Mouse (Mus musculus) cortical plate, adult 2 months (tissue): ENCODE measurements around the gene Sufu. TPM values are rescaled to one million over a fixed set of nuclear protein-coding genes. Genes with fewer than 3 reads are reported as not detected.

ENCODE experiments used
- H3K27ac ChIP-seq: fragments of 200-500 bp; 2 replicates; pipeline ENCODE4 v1.5.1; 2012; ENCODE audit warnings: low read length, control low read depth, inconsistent platforms; ENCODE audit not compliant: insufficient read depth
- H3K4me1 ChIP-seq: fragments of 200-500 bp; 2 replicates; pipeline ENCODE4 v1.6.1; 2011; ENCODE audit warnings: low read length; ENCODE audit not compliant: control insufficient read depth, insufficient read depth
- H3K4me3 ChIP-seq: fragments of 200-500 bp; 2 replicates; pipeline ENCODE4 v1.5.1; 2011; ENCODE audit warnings: mild to moderate bottlenecking, low read length, control low read depth; ENCODE audit not compliant: insufficient read depth
- CTCF ChIP-seq: fragments of 200-500 bp; IDR thresholded peaks from 2 replicates; pipeline ENCODE4 v1.5.1; 2011; ENCODE audit warnings: mild to moderate bottlenecking, control low read depth, low read length; ENCODE audit not compliant: insufficient read depth; ENCODE audit errors: extremely low read depth
- POLR2A ChIP-seq: fragments of 200-500 bp; IDR thresholded peaks from 2 replicates; pipeline ENCODE4 v1.6.1; 2011; ENCODE audit warnings: mild to moderate bottlenecking, low read length, control low read depth; ENCODE audit not compliant: insufficient read depth; ENCODE audit errors: extremely low read depth
- polyA plus RNA-seq: library from polyadenylated mRNA; depleted of rRNA; stranded (reverse); fragments of >200 nt; gene quantifications from 2 replicates; pipeline ENCODE4 v1.2.3, GENCODE M21; 2012

The Sufu gene
- polyA plus RNA-seq, 1 experiment = 9.5 TPM

- no peak for TF ChIP-seq CTCF
- TF ChIP-seq POLR2A = no peak
- Histone ChIP-seq H3K27ac (no peak overlapping the region), H3K4me3 (no peak overlapping the region), H3K4me1 (no peaks in the 10 kb centered on the region; the same call in none of the 2 replicates)
These were observed 118.7 kb downstream of the Sufu start for GRCm38 (mm10) chr19:46515287-46515821.

GRCm38 (mm10) chr19:46516667-46517528, 120.2 kb downstream of the Sufu start:
- no peak overlapping the region for H3K27ac ChIP-seq
- H3K4me1 ChIP-seq = no peaks in the 10 kb centered on the region; the same call in 1 of the 2 replicates
- TF ChIP-seq CTCF (no peak), POLR2A (no peak)
- no peak overlapping the region for H3K4me3 ChIP-seq

GRCm38 (mm10) chr19:46517529-46518351, 121.0 kb downstream of the Sufu start:
- H3K4me1 ChIP-seq = no peaks in the 10 kb centered on the region; the same call in 1 of the 2 replicates
- TF ChIP-seq CTCF = no peak
- TF ChIP-seq POLR2A = no peak
- no peak overlapping the region for H3K27ac ChIP-seq
- H3K4me3 ChIP-seq = no peak overlapping the region

GRCm38 (mm10) chr19:46518352-46518787, 121.7 kb downstream of the Sufu start:
- Histone ChIP-seq H3K27ac (no peak overlapping the region), H3K4me3 (no peak overlapping the region), H3K4me1 (peaks cover 3% of the 10 kb centered on the region)
- TF ChIP-seq CTCF (no peak), POLR2A (no peak)

GRCm38 (mm10) chr19:46518828-46519621, 122.3 kb downstream of the Sufu start:
- H3K27ac ChIP-seq = no peak overlapping the region
- peaks cover 3% of the 10 kb centered on the region for H3K4me1 ChIP-seq
- H3K4me3 ChIP-seq = no peak overlapping the region
- TF ChIP-seq POLR2A (no peak), CTCF (no peak)

- H3K4me1 ChIP-seq = peaks cover 6% of the 10 kb centered on the region
- no peak overlapping the region for H3K27ac ChIP-seq
- no peak overlapping the region for H3K4me3 ChIP-seq
- TF ChIP-seq POLR2A = no peak
- no peak for TF ChIP-seq CTCF
These were observed 125.0 kb downstream of the Sufu start for GRCm38 (mm10) chr19:46521698-46522097.

- H3K4me1 ChIP-seq = peaks cover 6% of the 10 kb centered on the region
- no peak overlapping the region for H3K27ac ChIP-seq
- H3K4me3 ChIP-seq = no peak overlapping the region
- no peak for TF ChIP-seq CTCF
- TF ChIP-seq POLR2A = no peak
These were observed 125.8 kb downstream of the Sufu start for GRCm38 (mm10) chr19:46522433-46523044.

- Histone ChIP-seq H3K4me3 (no peak overlapping the region), H3K4me1 (peaks cover 6% of the 10 kb centered on the region), H3K27ac (no peak overlapping the region)
- TF ChIP-seq CTCF (no peak), POLR2A (no peak)
These were observed 126.4 kb downstream of the Sufu start for GRCm38 (mm10) chr19:46523131-46523479.
